Mouse (Mus musculus) ovary, adult 18-20 months (tissue): ENCODE results near the gene Smr3a.

Source experiments
- DNase-seq: peaks from one replicate; pipeline ENCODE4 v3.0.0; 2022; ENCODE audit warnings: low spot score, mixed read lengths

The Smr3a gene

DNA sequence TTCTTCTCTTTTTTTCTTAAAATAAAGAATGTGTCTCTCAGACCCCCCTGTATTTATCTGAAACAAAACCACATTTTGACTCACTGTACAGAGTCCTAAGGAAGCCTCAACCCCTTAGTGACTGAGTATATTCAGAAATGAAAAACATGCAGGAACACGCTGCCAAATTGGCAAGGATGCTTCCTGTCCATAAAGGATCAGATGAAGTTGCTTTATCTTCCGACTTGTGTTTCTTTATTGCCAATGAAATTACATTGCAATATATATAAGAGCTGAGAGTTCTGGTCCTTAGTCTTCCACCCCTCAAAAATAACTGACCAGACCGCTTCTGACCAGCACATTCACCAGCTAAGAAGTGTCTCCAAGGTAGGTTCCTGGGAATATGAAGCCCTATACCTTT, at the start of gene Smr3a:
Gene Smr3a (plus strand): TSS at position 301 of the 400 bp plus-strand sequence.
- no peak for DNase-seq

DNA sequence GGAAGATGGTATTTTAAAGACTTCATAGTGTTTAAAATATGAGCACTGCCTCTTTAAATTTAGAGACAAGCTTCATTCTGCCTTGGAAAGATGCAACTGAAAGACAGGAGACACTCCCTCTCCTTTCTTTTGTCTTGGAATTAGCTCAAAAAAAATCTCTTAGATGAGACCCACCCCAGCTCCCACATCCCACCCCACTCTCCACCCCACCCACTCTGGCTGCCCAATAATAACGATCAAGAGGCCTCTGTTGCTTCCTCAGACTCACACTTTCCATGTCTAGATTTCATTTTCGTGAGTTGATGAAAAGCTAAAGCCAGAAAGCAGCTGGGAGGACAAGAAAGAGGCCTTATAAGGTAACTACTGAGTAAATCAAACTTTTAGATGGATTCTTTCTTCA, 33.1 kb upstream of the Smr3a start, which contains the start of the genes 2310003L06Rik and Gm28434:
Gene 2310003L06Rik (plus strand): TSS at position 259 of the 400 bp plus-strand sequence.
Gene Gm28434 (plus strand): TSS at position 317 of the 400 bp plus-strand sequence.
- DNase-seq, result no peak

DNA sequence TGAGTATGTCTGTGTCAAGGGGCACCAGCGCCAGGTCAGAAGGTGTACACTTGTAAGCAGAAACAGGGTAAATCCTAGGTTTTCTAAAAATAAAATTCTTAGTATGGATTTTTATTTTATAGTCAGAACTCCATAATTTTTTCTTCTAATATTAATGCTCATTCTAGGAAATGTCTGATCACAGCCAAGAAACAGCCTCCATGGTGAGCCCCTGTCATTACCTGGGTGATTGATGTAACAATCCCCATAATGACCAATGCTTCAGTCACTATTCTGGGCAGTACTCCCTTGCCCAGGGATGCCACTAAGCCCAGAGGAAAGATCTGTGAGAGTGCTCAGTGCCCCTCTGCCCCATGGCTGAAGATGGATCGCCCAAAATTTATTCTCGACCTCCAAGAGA, 23.2 kb upstream of the Smr3a start, which contains the start of gene Cabs1:
Gene Cabs1 (plus strand): TSS at position 301 of the 400 bp plus-strand sequence.
- DNase-seq, result no peak

DNA sequence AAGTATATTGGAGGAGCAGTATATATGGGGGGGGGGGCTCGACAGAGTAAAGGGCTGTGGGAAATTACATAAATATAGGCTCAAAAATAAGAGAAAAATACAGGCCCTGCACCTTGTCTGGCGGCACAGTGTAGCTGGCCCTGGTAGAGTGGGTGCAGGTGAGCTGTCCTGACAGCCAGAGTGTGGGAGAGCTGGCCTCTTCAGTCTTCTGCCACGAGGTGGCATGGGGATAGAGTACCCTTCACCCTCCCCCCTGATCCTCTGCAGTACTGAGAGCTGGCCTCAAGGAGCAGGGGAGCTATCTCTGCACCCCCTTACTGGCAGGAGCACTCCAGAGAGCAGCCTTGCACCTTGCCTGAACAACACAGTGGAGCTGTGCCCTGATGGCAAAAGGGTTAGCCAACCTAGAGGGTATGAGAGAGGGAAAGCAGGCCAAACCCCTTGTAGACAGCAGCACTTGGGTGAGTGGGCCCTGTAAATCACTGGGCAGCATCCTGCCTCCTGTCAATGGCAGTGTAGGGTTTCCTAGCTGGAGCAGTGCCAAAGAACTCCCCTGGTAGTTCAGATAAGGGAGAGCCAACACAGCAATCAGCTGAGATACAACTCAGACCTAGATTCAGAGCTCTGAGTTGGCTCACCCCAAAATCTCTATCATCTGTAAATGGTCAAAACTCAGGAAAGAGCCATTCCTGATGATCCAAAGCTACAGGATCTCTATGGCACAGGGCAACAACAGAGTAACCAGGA, 19.7 kb upstream of the Smr3a start:
- DNase-seq, result no peak

DNA sequence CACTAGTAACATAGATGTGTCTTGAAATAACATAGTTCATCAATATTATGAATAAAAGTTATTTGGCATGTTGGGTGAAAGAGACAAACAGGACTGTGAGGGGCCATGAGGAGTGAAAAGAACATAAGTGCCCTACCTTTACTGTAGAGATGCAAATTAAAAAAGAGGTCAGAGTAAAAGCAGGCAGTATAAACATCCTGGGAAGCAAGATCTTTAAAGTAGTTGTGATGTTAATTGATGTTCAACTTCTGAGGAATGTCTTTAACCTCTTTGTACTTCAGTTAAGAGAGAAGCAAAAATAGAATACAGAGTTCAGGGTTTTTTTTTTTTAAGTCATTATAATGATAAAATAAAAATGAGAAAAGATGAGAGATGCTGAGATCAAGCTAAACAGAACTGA, 2.9 kb downstream of the Smr3a start:
- DNase-seq, result no peak
